8 mouse cellular contexts compared by ENCODE assay signal in genomic region chr14:20113964-20114363, GRCm38 (mm10). TPM values are rescaled to one million over a fixed set of nuclear protein-coding genes. Genes with fewer than 3 reads are reported as not detected.
A peak's percentile ranks its signal among the peaks of the same experiment; 100 is the strongest.
DNase-seq lines count a peak whose midpoint lies in the region; ATAC-seq and TF ChIP-seq lines count a peak whose summit lies in the region.

No protein-coding gene starts in this region.

- no peak overlapping the region for H3K4me2 ChIP-seq in forebrain, postnatal 0 days (ENCODE audit: low read depth)
- no peak overlapping the region for H3K4me2 ChIP-seq in hindbrain, embryonic 14.5 days (replicated peaks)

- H3K4me3 ChIP-seq in forebrain, postnatal 0 days (ENCODE audit: low read depth, low read length), result no peak overlapping the region
- no peak overlapping the region for H3K4me3 ChIP-seq in hindbrain, embryonic 14.5 days (replicated peaks; ENCODE audit: low read length)

- H3K9me3 ChIP-seq in forebrain, postnatal 0 days (ENCODE audit: low read length), result no peaks in the 10 kb centered on the region
- no peaks in the 10 kb centered on the region for H3K9me3 ChIP-seq in hindbrain, embryonic 14.5 days (ENCODE audit: control insufficient read depth, low read length)

- no peaks in the 10 kb centered on the region for H3K27me3 ChIP-seq in forebrain, postnatal 0 days (ENCODE audit: insufficient read depth, low read length)
- no peaks in the 10 kb centered on the region for H3K27me3 ChIP-seq in hindbrain, embryonic 14.5 days (ENCODE audit: control insufficient read depth, insufficient read depth, low read length)

- WGBS in forebrain, postnatal 0 days, result 5% methylated on average over 6 of the region's 6 CpGs
- 8% methylated on average over 6 of the region's 6 CpGs for WGBS in hindbrain, embryonic 14.5 days

- no peak overlapping the region for H3K27ac ChIP-seq in forebrain, postnatal 0 days (ENCODE audit: low read depth, low read length)
- no peak overlapping the region for H3K27ac ChIP-seq in hindbrain, embryonic 14.5 days

- peak; percentile 85 for TF ChIP-seq CTCF in forebrain, postnatal 0 days (IDR thresholded peaks at IDR 0.05; ENCODE audit: low read depth)

- ATAC-seq in forebrain, postnatal 0 days, result peak; percentile 77
- ATAC-seq in hindbrain, embryonic 14.5 days (ENCODE audit: low FRiP score), result peak; percentile 57; the same call in 1 of the 2 replicates

- peak; percentile 51 for DNase-seq in MN1 (ENCODE audit: low spot score)
- DNase-seq in cerebellum, adult 18-20 months, result peak; percentile 58 to 68
- peak; percentile 82 for DNase-seq in forebrain, postnatal 0 days
- peak; percentile 89 for DNase-seq in hindbrain, embryonic 14.5 days (ENCODE audit: low spot score)
- DNase-seq in layer of hippocampus, postnatal 25 days (ENCODE audit: extremely low spot score in 1 of 2, low spot score in 1 of 2), result peak; percentile 86 to 97
- peak; percentile 92 for DNase-seq in lung, postnatal 14 days
- peak; percentile 79 for DNase-seq in retina, postnatal 1 day
- DNase-seq in thymus, postnatal 36 days, result peak; percentile 77 to 82

- no peak overlapping the region for H3K9ac ChIP-seq in forebrain, postnatal 0 days
- H3K9ac ChIP-seq in hindbrain, embryonic 14.5 days, result no peak overlapping the region

- H3K4me1 ChIP-seq in forebrain, postnatal 0 days (ENCODE audit: insufficient read depth), result no peaks in the 10 kb centered on the region
- no peaks in the 10 kb centered on the region for H3K4me1 ChIP-seq in hindbrain, embryonic 14.5 days (replicated peaks; ENCODE audit: control insufficient read depth, insufficient read depth, low read length)

- no peaks in the 10 kb centered on the region for H3K36me3 ChIP-seq in forebrain, postnatal 0 days (ENCODE audit: insufficient read depth)
- no peaks in the 10 kb centered on the region for H3K36me3 ChIP-seq in hindbrain, embryonic 14.5 days (replicated peaks; ENCODE audit: control insufficient read depth, insufficient read depth)

RNA-seq across cellular contexts. Expression of gene Saysd1, which starts 24.4 kb away (rescaled TPM):
- 5.6 and 7.8 TPM in 2 replicates for total RNA-seq in forebrain, postnatal 0 days (2014; rRNA removed)
- 12.2 and 16.5 TPM in 2 replicates for polyA plus RNA-seq in forebrain, postnatal 0 days (2015; fragmentation: Nextera tagmentation; extraction: Ambion mirVana)
- polyA plus RNA-seq in hindbrain, embryonic 14.5 days (2014; fragmentation: Nextera tagmentation; extraction: Ambion mirVana), result 11.1 and 14.9 TPM in 2 replicates
- 1 to 10 TPM; 5.5 to 6.0 TPM for total RNA-seq in layer of hippocampus, postnatal 25 days (2021)
